Comparison of ENCODE assay signal across 9 mouse cellular contexts in the genomic region with DNA sequence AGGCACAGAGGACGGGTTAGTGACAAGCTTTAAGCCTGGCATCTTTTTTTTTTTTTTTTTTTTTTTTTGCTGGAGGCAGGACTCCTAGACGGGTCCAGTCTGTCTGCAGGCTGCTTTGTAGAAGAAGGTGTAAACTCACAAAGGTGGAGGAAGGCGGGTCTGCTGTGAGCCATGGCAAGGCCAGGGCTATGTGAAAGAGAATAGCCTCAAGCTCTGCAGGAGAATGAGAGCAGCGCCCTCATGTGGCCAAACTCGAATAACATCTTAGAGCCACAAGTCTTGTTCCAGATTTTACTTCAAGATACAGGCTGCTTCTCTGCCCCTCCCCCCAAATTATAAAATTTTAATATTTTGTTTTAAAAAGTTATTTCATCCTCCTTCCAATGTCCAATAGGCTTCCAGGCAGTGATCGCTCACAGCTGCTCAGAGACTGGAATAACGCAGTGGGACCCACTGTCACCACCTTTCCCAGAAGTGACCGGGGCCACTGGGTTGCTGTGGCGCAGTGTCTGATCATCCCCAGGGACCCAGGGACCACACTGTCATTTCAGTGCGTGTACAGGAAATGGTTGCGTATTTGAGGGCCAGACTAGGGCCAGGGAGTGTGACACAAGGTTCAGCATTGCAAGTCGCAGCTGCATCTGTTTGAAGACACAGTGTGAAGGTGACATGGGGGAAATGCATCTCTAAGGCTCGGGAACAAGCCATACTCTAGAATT.
DNase-seq lines count a peak whose midpoint lies in the region; ATAC-seq and TF ChIP-seq lines count a peak whose summit lies in the region.
"Had no signal": no experiment of that assay in that cellular context is flagged by ENCODE, and none has a peak within 500 bp of the region (broad histone marks: within the 10 kb centered on the region; RNA-seq: fewer than 3 reads in every experiment).

No protein-coding gene starts in this region.

- intact Hi-C loops in heart, postnatal 25 days (cut with DNase I), result loop anchor here (10.0 kb wide), 2 partner anchors 94 to 124 kb away; partner anchors contain the start of gene Ednrb
- intact Hi-C loops in left cerebral cortex, postnatal 14 days (cut with DNase I), result loop anchor here (10.0 kb wide), 2 partner anchors 124 to 1094 kb away; partner anchors contain the start of gene Ednrb

- ATAC-seq in hindbrain, embryonic 12.5 days (ENCODE audit: low FRiP score), result peak; percentile 61
- ATAC-seq in midbrain, embryonic 15.5 days (replicated peaks), result peak; percentile 65; the same call in 1 of the 2 replicates

- TF ChIP-seq CTCF in embryonic fibroblast, embryonic 13.5 days (IDR thresholded peaks at IDR 0.05; ENCODE audit: borderline replicate concordance, insufficient read depth, low read length), result peak; percentile 20; the same call in 1 of the 2 replicates
- TF ChIP-seq CTCF in testis, adult 2 months (IDR thresholded peaks at IDR 0.05; ENCODE audit: control insufficient read depth, insufficient read depth, insufficient replicate concordance, low read depth, low read length), result peak; percentile 62; the same call in 1 of the 2 replicates

- H3K4me2 ChIP-seq in hindbrain, embryonic 12.5 days (replicated peaks), result no peak overlapping the region
- no peak overlapping the region for H3K4me2 ChIP-seq in midbrain, embryonic 15.5 days
- H3K4me2 ChIP-seq: limb, embryonic 15.5 days had no signal

- H3K9ac ChIP-seq in hindbrain, embryonic 12.5 days, result no peak overlapping the region
- no peak overlapping the region for H3K9ac ChIP-seq in midbrain, embryonic 15.5 days
- H3K9ac ChIP-seq: limb, embryonic 15.5 days had no signal

- WGBS in hindbrain, embryonic 12.5 days, result 49% methylated on average over 13 of the region's 13 CpGs
- 51% methylated on average over 13 of the region's 13 CpGs for WGBS in midbrain, embryonic 15.5 days

- no peak for TF ChIP-seq POLR2A in embryonic fibroblast, embryonic 13.5 days (IDR thresholded peaks at IDR 0.05; ENCODE audit: low read depth, low read length)
- no peak for TF ChIP-seq POLR2A in testis, adult 2 months (IDR thresholded peaks at IDR 0.05; ENCODE audit: control insufficient read depth, low read depth, low read length)

- H3K27ac ChIP-seq in embryonic fibroblast, embryonic 13.5 days (ENCODE audit: insufficient read depth, low read length), result no peak overlapping the region
- peak overlapping the region; percentile 3; the same call in 1 of the 2 replicates for H3K27ac ChIP-seq in hindbrain, embryonic 12.5 days
- H3K27ac ChIP-seq in midbrain, embryonic 15.5 days, result no peak overlapping the region
- no peak overlapping the region for H3K27ac ChIP-seq in testis, adult 2 months (ENCODE audit: control insufficient read depth, insufficient read depth, low read depth, low read length)
- H3K27ac ChIP-seq: limb, embryonic 15.5 days had no signal

- no peaks in the 10 kb centered on the region for H3K4me1 ChIP-seq in embryonic fibroblast, embryonic 13.5 days (ENCODE audit: control insufficient read depth, insufficient read depth, low read length)
- H3K4me1 ChIP-seq in hindbrain, embryonic 12.5 days, result peaks cover 8% of the 10 kb centered on the region
- H3K4me1 ChIP-seq in midbrain, embryonic 15.5 days, result peaks cover 7% of the 10 kb centered on the region
- 0 out of 2 replicates have a peak, but pooled peaks cover 2% of the 10 kb centered on the region for H3K4me1 ChIP-seq in testis, adult 2 months (ENCODE audit: control insufficient read depth, insufficient read depth, low read length)
- H3K4me1 ChIP-seq: limb, embryonic 15.5 days had no signal

- no peak overlapping the region for H3K4me3 ChIP-seq in embryonic fibroblast, embryonic 13.5 days (ENCODE audit: insufficient read depth, low read length)
- H3K4me3 ChIP-seq in hindbrain, embryonic 12.5 days, result no peak overlapping the region
- no peak overlapping the region for H3K4me3 ChIP-seq in midbrain, embryonic 15.5 days
- no peak overlapping the region for H3K4me3 ChIP-seq in testis, adult 2 months (ENCODE audit: control insufficient read depth, low read depth, low read length)
- H3K4me3 ChIP-seq: limb, embryonic 15.5 days had no signal

- peak; percentile 93 for DNase-seq in heart, adult 11 months
- no peak for DNase-seq in heart, postnatal 25 days (ENCODE audit: low spot score)
- DNase-seq in adrenal gland, postnatal 10 days, result peak; percentile 74
- DNase-seq in left cerebral cortex, postnatal 14 days (ENCODE audit: low spot score in 2 of 2), result peak; percentile 79 to 83

- H3K36me3 ChIP-seq in hindbrain, embryonic 12.5 days, result no peaks in the 10 kb centered on the region
- no peaks in the 10 kb centered on the region for H3K36me3 ChIP-seq in midbrain, embryonic 15.5 days (replicated peaks)
- no peaks in the 10 kb centered on the region for H3K36me3 ChIP-seq in testis, adult 2 months (ENCODE audit: control insufficient read depth, insufficient read depth, low read length)
- H3K36me3 ChIP-seq: limb, embryonic 15.5 days had no signal

- H3K9me3 ChIP-seq in hindbrain, embryonic 12.5 days (replicated peaks), result no peaks in the 10 kb centered on the region
- no peaks in the 10 kb centered on the region for H3K9me3 ChIP-seq in midbrain, embryonic 15.5 days
- H3K9me3 ChIP-seq: limb, embryonic 15.5 days had no signal

- no peaks in the 10 kb centered on the region for H3K27me3 ChIP-seq in hindbrain, embryonic 12.5 days
- H3K27me3 ChIP-seq in midbrain, embryonic 15.5 days (replicated peaks), result no peaks in the 10 kb centered on the region
- no peaks in the 10 kb centered on the region for H3K27me3 ChIP-seq in testis, adult 2 months (ENCODE audit: control insufficient read depth, insufficient read depth, low read length)
- H3K27me3 ChIP-seq: limb, embryonic 15.5 days had no signal
